Mouse (Mus musculus): ENCODE results near the gene Zfp455.

DNA sequence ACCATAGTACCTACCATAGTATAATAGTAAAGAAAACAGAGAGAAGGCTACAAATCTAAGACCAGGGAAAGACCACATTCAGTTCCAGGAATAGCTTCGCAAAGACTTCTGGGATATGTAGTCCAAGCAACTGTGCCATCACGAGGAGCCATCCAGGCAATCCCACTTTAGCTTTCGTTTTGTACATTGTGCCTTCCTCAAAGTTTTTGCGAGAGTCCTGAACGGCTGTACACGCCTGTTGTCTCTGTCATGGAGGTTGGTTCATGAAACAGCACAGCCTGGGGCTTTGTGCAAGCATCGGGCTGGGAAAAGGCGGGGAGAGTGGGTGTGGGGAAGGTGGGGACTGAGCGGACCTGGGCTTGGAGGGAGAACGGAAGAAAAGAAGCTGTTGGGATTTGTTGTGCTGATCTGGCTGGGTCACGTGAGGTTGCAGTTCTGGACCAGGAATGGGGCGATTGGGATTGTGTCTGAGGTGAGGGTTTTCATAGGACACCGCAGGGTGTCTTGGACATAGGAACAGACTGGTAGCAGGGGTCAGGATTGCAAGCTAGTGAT, at the start of gene Zfp455:
- no peak for TF ChIP-seq CTCF (IDR thresholded peaks at IDR 0.05; ENCODE audit: low read depth, low read length)
- no peak for TF ChIP-seq EP300 (IDR thresholded peaks at IDR 0.05; ENCODE audit: insufficient read depth, low read depth, low read length)

Data from ES-Bruce4 (cell line).